Mouse (Mus musculus) spleen, postnatal 36 days (tissue): ENCODE measurements around the gene Zswim2.
A peak's percentile ranks its signal among the peaks of the same experiment; 100 is the strongest.
"Not testable (repeated sequence)": the region's sequence is repeated elsewhere in the genome, so short reads cannot be mapped to it uniquely, and the experiment has no call there.

Source experiments
- DNase-seq, 2 experiments: peaks; one replicate each; pipeline ENCODE4 v3.0.0; 2022; ENCODE audit warnings: low spot score in 2 of 2, mixed read lengths in 1 of 2

Zswim2 gene

DNA sequence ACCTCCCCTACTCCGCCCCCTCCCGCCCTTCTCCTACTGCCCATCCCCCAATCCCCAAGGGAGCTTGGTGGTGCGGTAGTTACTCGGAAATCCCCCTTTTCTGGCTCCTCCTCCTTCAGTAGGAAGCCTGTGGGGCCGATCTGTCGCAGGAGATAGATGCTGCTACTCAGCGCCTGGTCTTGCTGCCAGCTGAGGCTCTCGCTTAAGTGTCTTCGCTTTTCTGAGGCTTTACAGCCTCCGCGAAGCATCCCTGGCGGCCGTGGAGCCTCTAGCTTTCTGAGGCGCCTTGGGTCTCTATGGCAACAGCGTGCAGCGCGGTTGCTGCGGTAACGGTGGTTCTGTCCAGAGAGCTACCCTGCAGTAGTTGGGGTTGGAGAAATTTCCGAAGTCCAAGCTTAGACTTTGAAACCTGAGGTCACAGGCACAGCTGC lies at the start of gene Zswim2:
Gene Zswim2, minus strand, starts transcription at position 298 of the 431 bp plus-strand sequence.
- DNase-seq, result peak; percentile 27 to 39

- DNase-seq, result not testable (repeated sequence)
These were observed 49.2 kb upstream of the Zswim2 start, which contains the start of gene Gm13691 for GRCm38 (mm10) chr2:83990253-83990652. Gene Gm13691, plus strand, starts transcription at chr2:83990553.

DNA sequence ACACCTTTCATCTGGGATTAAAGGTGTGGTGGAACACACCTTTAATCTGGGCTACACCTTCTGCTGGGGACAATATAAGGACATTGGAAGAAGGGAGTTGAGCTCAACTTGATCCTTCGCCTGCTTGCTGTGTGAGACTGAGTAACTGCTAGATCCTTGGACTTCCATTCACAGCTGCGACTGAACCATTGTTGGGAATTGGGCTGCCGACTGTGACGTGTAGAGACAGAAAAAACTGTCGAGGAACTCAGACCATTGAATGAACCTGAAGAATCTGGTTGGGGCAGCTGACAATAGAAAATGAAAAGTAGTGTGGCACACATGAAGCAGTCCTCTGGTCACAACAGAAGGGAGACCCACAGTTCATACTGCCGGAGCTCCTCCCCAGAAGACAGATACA lies 43.4 kb upstream of the Zswim2 start, which contains the start of gene Gm13697:
Gene Gm13697, plus strand, starts transcription at position 301 of the 400 bp plus-strand sequence.
- not testable (repeated sequence) for DNase-seq

DNA sequence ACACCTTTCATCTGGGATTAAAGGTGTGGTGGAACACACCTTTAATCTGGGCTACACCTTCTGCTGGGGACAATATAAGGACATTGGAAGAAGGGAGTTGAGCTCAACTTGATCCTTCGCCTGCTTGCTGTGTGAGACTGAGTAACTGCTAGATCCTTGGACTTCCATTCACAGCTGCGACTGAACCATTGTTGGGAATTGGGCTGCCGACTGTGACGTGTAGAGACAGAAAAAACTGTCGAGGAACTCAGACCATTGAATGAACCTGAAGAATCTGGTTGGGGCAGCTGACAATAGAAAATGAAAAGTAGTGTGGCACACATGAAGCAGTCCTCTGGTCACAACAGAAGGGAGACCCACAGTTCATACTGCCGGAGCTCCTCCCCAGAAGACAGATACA lies 37.6 kb upstream of the Zswim2 start, which contains the start of gene Gm13694:
Gene Gm13694, plus strand, starts transcription at position 301 of the 400 bp plus-strand sequence.
- DNase-seq, result not testable (repeated sequence)

DNA sequence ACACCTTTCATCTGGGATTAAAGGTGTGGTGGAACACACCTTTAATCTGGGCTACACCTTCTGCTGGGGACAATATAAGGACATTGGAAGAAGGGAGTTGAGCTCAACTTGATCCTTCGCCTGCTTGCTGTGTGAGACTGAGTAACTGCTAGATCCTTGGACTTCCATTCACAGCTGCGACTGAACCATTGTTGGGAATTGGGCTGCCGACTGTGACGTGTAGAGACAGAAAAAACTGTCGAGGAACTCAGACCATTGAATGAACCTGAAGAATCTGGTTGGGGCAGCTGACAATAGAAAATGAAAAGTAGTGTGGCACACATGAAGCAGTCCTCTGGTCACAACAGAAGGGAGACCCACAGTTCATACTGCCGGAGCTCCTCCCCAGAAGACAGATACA lies 31.8 kb upstream of the Zswim2 start, which contains the start of gene Gm13696:
Gene Gm13696, plus strand, starts transcription at position 301 of the 400 bp plus-strand sequence.
- not testable (repeated sequence) for DNase-seq

GRCm38 (mm10) chr2:83967013-83967412 lies 26.0 kb upstream of the Zswim2 start, which contains the start of gene Gm13695:
Gene Gm13695, plus strand, starts transcription at chr2:83967313.
- not testable (repeated sequence) for DNase-seq

- DNase-seq, result not testable (repeated sequence)
These were observed 20.2 kb upstream of the Zswim2 start, which contains the start of gene Gm13693 for GRCm38 (mm10) chr2:83961203-83961602. Gene Gm13693, plus strand, starts transcription at chr2:83961503.

- DNase-seq, result not testable (repeated sequence)
These were observed 14.4 kb upstream of the Zswim2 start, which contains the start of gene Gm13698 for GRCm38 (mm10) chr2:83955393-83955792. Gene Gm13698, plus strand, starts transcription at chr2:83955693.

- no peak for DNase-seq
These were observed 764 bp upstream of the Zswim2 start for GRCm38 (mm10) chr2:83941792-83942191.

DNA sequence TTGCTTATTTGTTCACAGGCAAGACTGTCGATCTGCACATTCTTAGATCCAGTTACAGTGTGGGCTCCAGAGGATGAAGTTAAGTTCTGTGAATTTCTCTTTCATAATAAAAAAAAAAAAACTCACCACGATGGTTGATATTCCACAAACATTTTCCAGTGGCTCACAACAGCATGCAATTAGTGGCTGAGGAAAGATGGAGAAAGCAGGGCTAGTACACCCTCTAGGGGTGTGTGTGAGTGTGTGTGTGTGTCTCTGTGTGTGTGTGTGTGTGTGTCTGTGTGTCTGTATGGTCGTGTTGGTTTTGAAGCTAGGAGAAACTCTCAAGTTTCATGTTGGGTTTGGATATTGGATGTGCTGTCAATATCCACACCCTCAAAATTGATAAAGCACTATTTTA lies 350 bp upstream of the Zswim2 start:
- no peak for DNase-seq

- peak; percentile 62 to 71 for DNase-seq
These were observed 11.4 kb downstream of the Zswim2 start for GRCm38 (mm10) chr2:83929478-83930088.

GRCm38 (mm10) chr2:83901896-83902540 lies 39.0 kb downstream of the Zswim2 start:
- DNase-seq, result no peak

- DNase-seq, result no peak
These were observed 47.3 kb downstream of the Zswim2 start for GRCm38 (mm10) chr2:83893701-83894100.

- DNase-seq, result no peak
These were observed 57.1 kb downstream of the Zswim2 start for GRCm38 (mm10) chr2:83883850-83884420.
